Mouse (Mus musculus) heart, adult 8-10 months (tissue): ENCODE data around the gene Rabgap1l. TPM values are rescaled to one million over a fixed set of nuclear protein-coding genes. Genes with fewer than 3 reads are reported as not detected.
A peak's percentile ranks its signal among the peaks of the same experiment; 100 is the strongest.

ENCODE experiments used
- DNase-seq: peaks from one replicate; pipeline ENCODE4 v3.0.0; 2022; ENCODE audit warnings: low spot score
- total RNA-seq, 4 experiments: library from RNA; stranded (reverse); gene quantifications; 2 replicates each; pipeline ENCODE4 v1.2.4; 2022

The Rabgap1l gene
- total RNA-seq, 4 experiments from 2014 or later, result 61.7 to 86.7 (median 68.5) TPM

- no peak for DNase-seq
These were observed 196.6 kb downstream of the Rabgap1l start for GRCm38 (mm10) chr1:160596252-160596947.

DNA sequence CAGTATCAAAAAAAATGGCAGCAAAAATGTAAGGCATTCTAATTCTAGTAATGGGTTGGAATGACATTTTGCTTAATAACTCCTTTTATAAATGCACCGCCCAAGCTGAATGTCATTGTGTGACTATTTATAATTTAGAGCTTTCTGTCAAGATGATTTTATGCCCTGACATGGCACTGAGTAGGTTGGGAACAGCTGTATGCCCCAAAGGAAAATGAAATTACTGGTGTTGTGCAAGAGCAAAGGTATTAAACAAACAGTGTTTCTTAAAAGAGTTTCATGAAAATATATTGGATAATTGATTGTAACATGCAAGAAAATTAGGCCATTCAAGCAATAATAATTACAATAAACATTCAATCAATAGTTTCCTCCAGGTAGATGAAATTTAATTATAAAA lies 198.4 kb downstream of the Rabgap1l start:
- no peak for DNase-seq

DNA sequence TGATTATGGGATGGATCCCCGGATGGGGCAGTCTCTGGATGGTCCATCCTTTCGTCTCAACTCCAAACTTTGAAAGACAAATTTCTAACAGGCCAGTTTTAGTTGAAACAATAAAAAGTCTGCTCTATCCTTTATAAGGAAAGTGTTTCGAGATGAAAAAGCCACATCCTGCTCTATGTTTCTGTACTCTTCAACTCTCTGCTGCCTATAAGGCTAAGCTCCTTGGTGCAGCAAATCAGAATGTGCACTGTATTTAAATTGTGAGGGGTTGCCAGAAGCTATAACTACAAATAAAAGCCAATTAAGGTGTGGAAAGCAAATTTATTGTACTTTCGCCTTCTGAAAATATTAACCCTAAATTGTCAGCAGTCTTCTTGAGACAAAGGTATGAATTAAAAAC lies 198.9 kb downstream of the Rabgap1l start:
- DNase-seq, result no peak

DNA sequence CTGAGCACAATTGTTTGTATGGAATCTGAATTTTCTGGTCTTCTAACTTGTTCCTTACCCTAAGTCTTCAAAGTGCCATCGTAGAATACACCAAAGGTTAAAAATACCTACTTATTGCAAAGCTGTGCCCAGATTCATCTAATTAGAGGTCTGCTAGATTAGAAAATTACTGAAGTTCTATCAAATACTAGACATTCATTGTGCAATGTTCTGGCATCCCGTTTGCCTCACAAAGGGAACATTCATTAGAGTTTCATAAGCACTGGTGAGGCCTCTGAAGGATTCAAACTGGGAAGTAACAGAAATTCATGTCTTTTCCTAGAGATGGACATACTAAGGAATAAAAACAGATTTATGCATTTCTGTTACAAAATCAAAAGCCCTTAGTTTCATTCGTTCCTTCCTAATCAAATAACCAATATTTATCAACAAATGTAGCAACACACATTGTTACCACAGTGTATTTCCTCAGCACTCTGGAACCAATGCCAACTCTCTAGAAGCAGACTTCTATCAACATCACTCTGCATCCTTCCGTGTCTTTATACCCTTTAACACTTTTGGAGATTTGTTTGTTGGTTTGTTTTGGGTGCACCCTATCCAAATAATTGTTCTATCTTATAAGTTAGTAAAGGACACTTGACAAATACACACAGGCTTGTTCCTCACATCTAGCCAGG lies 204.0 kb downstream of the Rabgap1l start:
- peak; percentile 7 for DNase-seq

GRCm38 (mm10) chr1:160579309-160580233 lies 213.4 kb downstream of the Rabgap1l start:
- DNase-seq, result no peak

DNA sequence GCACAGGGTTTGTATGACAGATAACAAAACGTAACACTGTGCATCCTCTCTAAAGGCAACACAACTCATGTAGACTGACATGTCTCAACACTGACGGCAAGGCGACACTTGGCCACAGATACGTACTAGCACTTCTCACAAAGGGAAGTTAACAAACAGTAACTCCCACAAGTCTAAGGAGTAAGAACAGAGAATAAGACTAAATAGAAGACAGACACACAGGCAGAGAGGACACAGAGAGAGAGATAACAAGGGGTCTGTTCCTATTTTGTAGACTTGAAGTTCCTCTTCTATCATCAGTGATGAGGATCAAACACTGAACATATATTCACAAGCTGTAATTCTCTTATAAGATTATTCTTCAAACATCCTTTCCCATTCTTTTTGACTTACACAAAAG lies 216.9 kb downstream of the Rabgap1l start:
- no peak for DNase-seq

- no peak for DNase-seq
These were observed 219.0 kb downstream of the Rabgap1l start for GRCm38 (mm10) chr1:160574039-160574438.

DNA sequence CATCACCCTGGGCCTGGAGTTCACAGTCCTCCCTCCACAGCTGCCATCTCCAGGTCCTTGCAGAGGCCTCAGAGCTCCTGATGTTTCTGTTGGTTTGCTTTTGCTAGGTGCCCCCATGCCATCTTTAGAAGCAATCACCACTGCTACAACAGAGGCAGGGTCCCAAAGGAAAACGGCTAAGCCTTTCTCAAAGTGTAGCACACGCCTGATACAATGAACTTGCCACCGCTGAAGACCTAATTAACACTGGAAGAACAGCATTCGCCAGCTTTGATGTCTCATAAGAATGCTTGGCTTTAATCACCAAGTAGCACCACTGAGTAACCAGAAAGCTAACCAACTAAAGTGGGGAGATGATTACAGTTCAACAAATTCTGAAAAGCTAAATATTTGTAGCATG lies 226.6 kb downstream of the Rabgap1l start:
- no peak for DNase-seq

GRCm38 (mm10) chr1:160561381-160561780 lies 231.6 kb downstream of the Rabgap1l start:
- no peak for DNase-seq

GRCm38 (mm10) chr1:160550636-160551035 lies 242.4 kb downstream of the Rabgap1l start:
- DNase-seq, result no peak

DNA sequence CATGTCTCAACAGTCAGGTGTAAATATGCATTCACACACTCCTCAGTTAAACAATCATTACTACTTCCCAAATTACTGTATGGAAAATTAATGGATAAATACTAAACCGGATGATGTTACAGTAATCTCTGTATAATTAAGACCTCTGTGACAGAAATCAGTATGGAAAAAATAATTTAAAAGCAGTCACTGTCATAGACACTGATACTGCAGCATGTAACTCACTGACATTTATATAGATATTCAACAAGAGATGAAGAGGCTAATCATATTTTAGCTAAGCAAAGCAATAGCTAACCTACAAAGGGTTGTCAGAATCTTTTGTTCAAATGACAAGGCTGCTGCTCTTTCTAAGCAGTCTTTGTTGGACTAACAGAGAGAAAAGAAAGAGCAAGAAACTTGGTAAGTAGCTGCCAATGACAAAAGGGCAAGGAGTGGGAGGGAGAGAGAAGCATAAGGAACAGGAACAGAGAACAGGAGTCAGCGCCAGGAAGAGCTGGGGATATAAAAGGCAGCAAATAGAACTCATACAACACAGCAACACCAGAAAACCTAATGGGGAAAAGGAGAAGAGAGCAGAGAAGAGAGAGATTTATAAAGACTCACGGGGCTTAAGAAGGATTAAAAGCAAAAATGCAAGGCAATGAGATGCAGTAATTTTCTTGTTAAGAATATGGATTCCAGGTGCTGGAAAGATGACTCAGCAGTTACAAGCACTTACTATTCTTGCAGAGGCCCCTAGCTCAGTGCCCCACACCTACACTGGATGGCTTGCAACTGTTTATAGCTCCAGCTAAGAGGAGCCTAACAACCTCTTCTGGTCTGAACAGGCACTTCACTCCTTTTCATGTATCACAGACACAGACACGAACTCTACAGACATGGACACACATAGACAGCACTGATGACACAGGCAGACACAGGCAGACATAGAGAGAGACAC lies 244.8 kb downstream of the Rabgap1l start:
- no peak for DNase-seq

GRCm38 (mm10) chr1:160535649-160536048 lies 257.4 kb downstream of the Rabgap1l start:
- DNase-seq, result no peak

- DNase-seq, result peak; percentile 53
These were observed 258.3 kb downstream of the Rabgap1l start for GRCm38 (mm10) chr1:160534571-160535335.

- DNase-seq, result no peak
These were observed 259.7 kb downstream of the Rabgap1l start for GRCm38 (mm10) chr1:160533209-160533820.

GRCm38 (mm10) chr1:160531402-160531801 lies 261.6 kb downstream of the Rabgap1l start:
- DNase-seq, result peak; percentile 87

- DNase-seq, result no peak
These were observed 271.1 kb downstream of the Rabgap1l start for GRCm38 (mm10) chr1:160521918-160522317.

- no peak for DNase-seq
These were observed 272.3 kb downstream of the Rabgap1l start for GRCm38 (mm10) chr1:160520665-160521064.

- no peak for DNase-seq
These were observed 273.0 kb downstream of the Rabgap1l start for GRCm38 (mm10) chr1:160519896-160520465.

- no peak for DNase-seq
These were observed 274.5 kb downstream of the Rabgap1l start for GRCm38 (mm10) chr1:160518552-160518951.
